Mouse (Mus musculus): Measurements from ENCODE around the gene Scube1.

- TF ChIP-seq CTCF (IDR thresholded peaks at IDR 0.05; ENCODE audit: control insufficient read depth, insufficient read depth, low read length) = no peak
- TF ChIP-seq POLR2A (IDR thresholded peaks at IDR 0.05; ENCODE audit: borderline replicate concordance, control insufficient read depth, low read depth, low read length) = no peak
Measured at GRCm38 (mm10) chr15:83563857-83564651, 160.8 kb downstream of the Scube1 start.

Data from bone marrow, adult 2 months (tissue).